Mouse (Mus musculus) limb, embryonic 14.5 days (tissue): ENCODE results near the gene Chst5. TPM values are rescaled to one million over a fixed set of nuclear protein-coding genes. Genes with fewer than 3 reads are reported as not detected.
A peak's percentile ranks its signal among the peaks of the same experiment; 100 is the strongest.

ENCODE experiments used
- ATAC-seq: fragments of 200-750 bp; cut with Nextera tagmentation; 2 replicates; pipeline ENCODE4 v1.8.0; 2017; ENCODE audit warnings: low read depth, moderate number of reproducible peaks, moderate TSS enrichment; ENCODE audit not compliant: low FRiP score
- DNase-seq: peaks from one replicate; pipeline ENCODE4 v3.0.0-alpha.2; 2015; ENCODE audit warnings: low spot score
- H3K27ac ChIP-seq: fragments of 300-500 bp; sonication (generic); replicated peaks from 2 replicates; pipeline ENCODE4 v1.5.1; 2014; ENCODE audit warnings: low read depth, mild to moderate bottlenecking, low read length, moderate library complexity, mixed read lengths
- H3K27me3 ChIP-seq: fragments of 300-500 bp; sonication (generic); 2 replicates; pipeline ENCODE4 v1.6.1; 2014; ENCODE audit warnings: low read length, mixed read lengths; ENCODE audit not compliant: control insufficient read depth, insufficient read depth
- H3K36me3 ChIP-seq: fragments of 300-500 bp; sonication (generic); 2 replicates; pipeline ENCODE4 v1.6.1; 2014; ENCODE audit warnings: mild to moderate bottlenecking, low read length, moderate library complexity, mixed read lengths; ENCODE audit not compliant: control insufficient read depth, insufficient read depth
- H3K4me1 ChIP-seq: fragments of 300-500 bp; sonication (generic); 2 replicates; pipeline ENCODE4 v1.6.1; 2014; ENCODE audit warnings: antibody characterized with exemption, low read length, mixed read lengths; ENCODE audit not compliant: control insufficient read depth, insufficient read depth
- H3K4me2 ChIP-seq: fragments of 300-500 bp; sonication (generic); replicated peaks from 2 replicates; pipeline ENCODE4 v1.6.1; 2014; ENCODE audit warnings: low read depth, mild to moderate bottlenecking, low read length, moderate library complexity; ENCODE audit not compliant: severe bottlenecking
- H3K4me3 ChIP-seq: fragments of 300-500 bp; sonication (generic); replicated peaks from 2 replicates; pipeline ENCODE4 v1.5.1; 2014; ENCODE audit warnings: low read length
- H3K9ac ChIP-seq: fragments of 300-500 bp; sonication (generic); 2 replicates; pipeline ENCODE4 v1.6.1; 2014; ENCODE audit warnings: mild to moderate bottlenecking, low read depth, low read length, moderate library complexity; ENCODE audit not compliant: severe bottlenecking
- H3K9me3 ChIP-seq: fragments of 300-500 bp; sonication (generic); 2 replicates; pipeline ENCODE4 v1.6.1; 2016; ENCODE audit warnings: low read length; ENCODE audit not compliant: control insufficient read depth
- POLR2A ChIP-seq: fragments of 200-500 bp; IDR thresholded peaks from 2 replicates; pipeline ENCODE4 v1.8.0; 2012; ENCODE audit warnings: inconsistent platforms, mild to moderate bottlenecking, moderate library complexity, borderline replicate concordance; ENCODE audit not compliant: insufficient read depth, insufficient read length; ENCODE audit errors: extremely low read depth
- WGBS: fragments of 180-500 bp; shearing (Covaris S2); extraction: QIAGEN DNeasy Blood & Tissue Kit; methylation state at CpG from one replicate; pipeline ENCODE4 v1.1.7; 2014; 5-methylcytosine and 5-hydroxymethylcytosine counted together
- polyA plus RNA-seq, 2 experiments: library from polyadenylated mRNA; depleted of rRNA in 1 of 2; stranded (reverse) in 1 of 2; unstranded in 1 of 2; fragments of >200 nt; fragmentation: Nextera tagmentation in 1 of 2; extraction: Ambion mirVana in 1 of 2; gene quantifications; 2 replicates each; pipeline versions ENCODE4 v1.2.1 to v1.2.3; 2012 to 2014

Gene Chst5
- polyA plus RNA-seq, 2 experiments, result 11.7 to 12.2 TPM

DNA sequence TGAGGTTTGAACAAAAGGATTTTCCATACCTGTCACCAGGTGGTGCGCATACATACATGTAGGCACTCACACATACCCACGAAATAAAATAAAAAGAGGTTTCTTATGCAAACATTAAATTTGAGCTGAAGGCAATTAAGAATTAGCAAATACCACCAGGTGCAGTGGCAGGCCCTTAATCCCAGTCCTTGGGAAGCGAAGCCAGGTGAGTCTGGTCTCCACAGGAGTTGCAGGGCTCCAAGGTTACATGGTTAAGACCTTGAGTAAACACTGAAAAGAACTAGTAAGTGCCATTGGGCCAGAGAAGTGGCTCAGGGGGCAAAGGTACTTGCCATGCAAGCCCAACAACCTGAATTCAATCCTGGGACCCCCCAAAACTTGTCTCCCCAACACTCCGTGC is 26.6 kb downstream of the Chst5 start:
- H3K4me3 ChIP-seq, result no peak overlapping the region
- no peak overlapping the region for H3K4me2 ChIP-seq
- H3K27ac ChIP-seq, result no peak overlapping the region
- 85% methylated on average over 4 of the region's 4 CpGs for WGBS
- H3K27me3 ChIP-seq, result no peaks in the 10 kb centered on the region
- no peak overlapping the region for H3K9ac ChIP-seq
- H3K9me3 ChIP-seq, result no peaks in the 10 kb centered on the region
- H3K4me1 ChIP-seq, result peaks cover 6% of the 10 kb centered on the region; the same call in 1 of the 2 replicates
- no peak for TF ChIP-seq POLR2A
- ATAC-seq, result no peak
- H3K36me3 ChIP-seq, result no peaks in the 10 kb centered on the region
- DNase-seq, result no peak

- peak; percentile 24; the same call in 1 of the 2 replicates for ATAC-seq
- Histone ChIP-seq H3K4me2 (no peak overlapping the region), H3K9ac (no peak overlapping the region)
Observed at GRCm38 (mm10) chr8:111881591-111881990, 28.7 kb downstream of the Chst5 start.

DNA sequence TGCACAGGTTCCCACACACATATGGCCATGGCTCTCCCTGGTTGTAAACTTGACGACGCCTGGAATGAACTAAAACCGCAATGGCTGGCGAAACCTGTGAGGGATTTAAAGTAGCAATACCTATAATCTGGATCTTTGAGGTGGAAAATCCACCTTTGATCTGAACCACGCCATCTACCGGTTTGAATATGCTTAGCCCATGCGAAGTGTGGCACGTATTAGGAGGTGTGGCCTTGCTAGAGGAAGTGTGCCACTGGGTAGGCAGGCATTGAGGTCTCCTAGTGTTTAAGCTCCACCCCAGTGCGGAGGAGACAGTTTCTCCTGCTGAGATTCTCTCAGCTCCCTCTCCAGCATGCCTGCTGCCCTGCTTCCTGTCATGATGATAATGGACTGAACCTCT is 32.5 kb downstream of the Chst5 start:
- Histone ChIP-seq H3K9me3 (no peaks in the 10 kb centered on the region), H3K9ac (no peak overlapping the region), H3K4me1 (peaks cover 8% of the 10 kb centered on the region; the same call in 1 of the 2 replicates), H3K27me3 (no peaks in the 10 kb centered on the region), H3K4me2 (no peak overlapping the region), H3K36me3 (no peaks in the 10 kb centered on the region), H3K27ac (no peak overlapping the region), H3K4me3 (no peak overlapping the region)
- DNase-seq (no peak), ATAC-seq (no peak)
- no peak for TF ChIP-seq POLR2A
- WGBS, result 68% methylated on average over 9 of the region's 9 CpGs

More at GRCm38 (mm10) chr8:111881591-111881990, 28.7 kb downstream of the Chst5 start:
- no peaks in the 10 kb centered on the region for H3K4me1 ChIP-seq
- H3K27ac ChIP-seq, result no peak overlapping the region
- TF ChIP-seq POLR2A, result no peak
- DNase-seq, result peak; percentile 82
- H3K36me3 ChIP-seq, result no peaks in the 10 kb centered on the region
- no peak overlapping the region for H3K4me3 ChIP-seq
- no peaks in the 10 kb centered on the region for H3K9me3 ChIP-seq
- 2% methylated on average over 2 of the region's 2 CpGs for WGBS
- no peaks in the 10 kb centered on the region for H3K27me3 ChIP-seq

DNA sequence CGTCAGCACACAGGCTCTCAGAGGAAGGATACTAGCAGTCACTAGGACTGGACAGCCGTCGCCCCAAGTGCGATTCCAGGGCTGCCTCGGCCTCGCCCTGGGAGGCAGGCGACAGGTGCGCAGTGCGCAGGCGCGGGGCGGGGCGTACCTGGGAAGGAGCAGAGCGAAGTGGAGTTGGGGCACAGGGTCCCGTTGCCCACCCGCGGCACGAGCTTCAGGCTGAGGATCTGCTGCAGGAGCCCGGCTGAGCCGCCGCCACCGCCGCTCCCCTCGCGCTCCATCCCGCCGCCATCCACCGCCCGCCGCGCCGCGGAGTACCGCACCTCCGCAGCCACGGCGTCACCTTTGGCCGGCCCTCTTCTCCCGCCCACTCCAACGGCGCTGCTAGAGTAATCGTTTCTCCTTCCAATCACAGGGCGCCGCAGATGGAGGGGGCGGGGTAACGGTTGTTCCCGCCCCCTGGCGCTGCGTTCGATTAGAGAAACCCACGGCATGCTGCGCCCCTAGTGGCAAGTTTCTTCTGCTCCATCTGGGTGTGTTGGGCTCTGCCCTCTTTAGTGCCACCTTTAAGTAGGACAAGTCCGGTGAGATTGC is 33.8 kb downstream of the Chst5 start, which contains the start of gene Tmem170:
Gene Tmem170, minus strand, starts transcription at position 396 of the 594 bp plus-strand sequence.
- peak; percentile 86; the same call in 1 of the 2 replicates for TF ChIP-seq POLR2A

GRCm38 (mm10) chr8:111875758-111876157 is 34.5 kb downstream of the Chst5 start:
- H3K4me2 ChIP-seq, result peak overlapping the region; percentile 70
- no peak for TF ChIP-seq POLR2A
- ATAC-seq (no peak), DNase-seq (no peak)
- peaks cover 8% of the 10 kb centered on the region; the same call in 1 of the 2 replicates for H3K4me1 ChIP-seq
- H3K36me3 ChIP-seq, result no peaks in the 10 kb centered on the region
- peak overlapping the region; percentile 57 for H3K4me3 ChIP-seq
- WGBS, result 16% methylated on average over 9 of the region's 9 CpGs
- no peaks in the 10 kb centered on the region for H3K27me3 ChIP-seq
- H3K9me3 ChIP-seq, result no peaks in the 10 kb centered on the region
- H3K9ac ChIP-seq, result peak overlapping the region; percentile 69
- H3K27ac ChIP-seq, result peak overlapping the region; percentile 45; the same call in 1 of the 2 replicates

More for the DNA sequence above, 33.8 kb downstream of the Chst5 start, which contains the start of gene Tmem170:
- peak; percentile 99 for ATAC-seq
- Histone ChIP-seq H3K9ac (peak within 1 kb of the TSS; percentile 69), H3K27ac (peak within 1 kb of the TSS; percentile 45), H3K9me3 (no peaks in the 10 kb centered on the region), H3K4me3 (peak within 1 kb of the TSS; percentile 57), H3K4me2 (peak within 1 kb of the TSS; percentile 70), H3K36me3 (no peaks in the 10 kb centered on the region), H3K27me3 (no peaks in the 10 kb centered on the region), H3K4me1 (peaks cover 8% of the 10 kb centered on the region; the same call in 1 of the 2 replicates)
- DNase-seq, result peak; percentile 99
- 0% methylated on average over 36 of the region's 53 CpGs for WGBS
